Mouse (Mus musculus): ENCODE data around the gene C030005K15Rik.

DNA sequence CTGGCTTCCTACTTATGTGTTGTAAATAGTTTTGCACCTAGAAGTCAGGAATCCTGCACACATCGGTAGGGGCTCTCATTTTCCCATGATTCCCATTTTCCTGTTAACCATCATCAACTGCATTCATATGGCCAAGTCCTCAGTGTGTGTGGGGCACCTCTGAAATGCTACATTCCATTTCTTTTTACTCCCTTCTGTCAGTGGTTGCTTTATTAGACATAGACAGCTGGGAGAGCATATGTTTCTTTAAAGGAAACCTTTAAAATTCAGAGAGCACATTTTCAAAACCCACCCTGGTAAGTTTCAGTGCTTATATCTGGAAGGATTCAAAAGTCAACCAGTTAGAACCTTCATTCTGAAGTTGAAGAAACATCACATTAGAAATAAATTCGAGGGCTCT lies 8.5 kb downstream of the C030005K15Rik start:
- TF ChIP-seq POLR2A (IDR thresholded peaks at IDR 0.05; ENCODE audit: insufficient read depth, low read length) (no peak), CTCF (IDR thresholded peaks at IDR 0.05; ENCODE audit: low read depth, low read length) (no peak), EP300 (IDR thresholded peaks at IDR 0.05; ENCODE audit: insufficient read depth, low read depth, low read length) (no peak)

Measured in ES-Bruce4 (cell line).